Mouse (Mus musculus): Measurements from ENCODE around the gene Rnls. TPM values are rescaled to one million over a fixed set of nuclear protein-coding genes. Genes with fewer than 3 reads are reported as not detected.

Rnls gene
- polyA plus RNA-seq, 1 experiment from 2014 or later: 7.7 TPM

DNA sequence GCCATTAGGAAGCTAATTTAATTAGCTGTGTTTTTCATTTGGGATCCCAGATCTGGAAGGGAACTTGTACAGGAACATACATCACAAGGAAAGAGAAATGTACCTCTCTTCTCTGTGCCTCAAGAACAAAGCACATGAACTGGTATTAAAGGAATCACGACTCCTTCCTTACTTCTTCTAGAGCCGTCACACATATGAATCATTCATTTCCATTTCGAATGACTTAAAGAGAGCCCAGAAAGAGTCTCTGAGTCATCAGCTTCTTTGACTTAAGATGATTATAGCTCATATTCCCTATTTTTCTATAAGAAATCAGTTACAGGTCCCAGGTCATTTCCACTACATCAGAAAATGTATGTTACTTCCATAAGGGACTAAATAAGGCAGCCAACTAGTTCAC lies 159.2 kb downstream of the Rnls start:
- Histone ChIP-seq H3K27me3 (replicated peaks; ENCODE audit: control insufficient read depth, insufficient read depth, low read length) (no peaks in the 10 kb centered on the region), H3K4me2 (ENCODE audit: low read depth, low read length) (no peak overlapping the region), H3K9me3 (ENCODE audit: control insufficient read depth, low read length) (no peaks in the 10 kb centered on the region), H3K4me1 (ENCODE audit: control insufficient read depth, insufficient read depth, low read length) (no peaks in the 10 kb centered on the region), H3K4me3 (ENCODE audit: low read length) (no peak overlapping the region), H3K9ac (ENCODE audit: low read depth, low read length) (no peak overlapping the region), H3K27ac (ENCODE audit: low read length) (no peak overlapping the region), H3K36me3 (ENCODE audit: control insufficient read depth, insufficient read depth, low read length) (no peaks in the 10 kb centered on the region)
- ATAC-seq: no peak
- WGBS: 87% methylated on average over 3 of the region's 3 CpGs

DNA sequence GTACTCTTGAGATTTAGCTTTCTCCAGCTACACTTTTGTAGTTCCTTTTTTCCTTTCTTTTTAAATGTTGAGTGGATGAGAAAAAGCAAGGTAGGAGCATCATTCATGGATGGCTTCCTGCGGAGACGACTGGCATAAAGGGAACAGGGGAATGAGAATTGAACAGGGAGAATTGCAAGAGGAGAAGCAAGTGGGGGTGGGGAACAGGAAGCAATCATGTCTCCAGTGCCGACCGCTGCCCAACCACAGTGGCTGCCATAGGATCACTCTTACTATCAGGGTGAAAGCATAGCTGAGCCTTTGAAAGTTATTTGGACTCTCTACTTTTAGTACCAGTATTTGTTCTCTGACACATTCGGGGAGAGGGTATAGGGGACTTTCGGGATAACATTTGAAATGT lies 160.8 kb downstream of the Rnls start:
- H3K4me2 ChIP-seq (ENCODE audit: low read depth, low read length): no peak overlapping the region
- H3K27me3 ChIP-seq (replicated peaks; ENCODE audit: control insufficient read depth, insufficient read depth, low read length): no peaks in the 10 kb centered on the region
- H3K9ac ChIP-seq (ENCODE audit: low read depth, low read length): no peak overlapping the region
- WGBS: 62% methylated on average over 6 of the region's 6 CpGs
- H3K4me1 ChIP-seq (ENCODE audit: control insufficient read depth, insufficient read depth, low read length): no peaks in the 10 kb centered on the region
- no peaks in the 10 kb centered on the region for H3K9me3 ChIP-seq (ENCODE audit: control insufficient read depth, low read length)
- ATAC-seq: no peak
- H3K4me3 ChIP-seq (ENCODE audit: low read length): no peak overlapping the region
- H3K36me3 ChIP-seq (ENCODE audit: control insufficient read depth, insufficient read depth, low read length): no peaks in the 10 kb centered on the region
- H3K27ac ChIP-seq (ENCODE audit: low read length): no peak overlapping the region

DNA sequence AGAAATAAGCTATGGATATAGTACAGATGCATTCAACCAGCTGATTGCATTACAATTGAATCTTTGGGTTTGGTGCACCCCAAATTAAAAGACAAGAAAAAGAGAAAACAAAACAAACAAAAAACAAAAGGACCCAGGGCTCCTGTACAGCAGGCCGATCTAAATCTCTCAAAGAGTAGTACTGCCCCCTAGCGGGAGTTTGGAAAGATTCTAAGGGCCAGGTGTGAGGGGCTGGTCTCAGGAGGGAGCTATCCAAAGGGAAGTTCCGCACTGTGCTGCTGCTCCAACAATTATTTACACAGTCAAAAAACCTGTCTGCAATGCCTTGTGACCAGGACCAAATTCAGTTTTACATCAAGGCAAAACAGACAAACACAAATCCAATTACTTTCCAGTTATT lies 165.1 kb downstream of the Rnls start:
- H3K9ac ChIP-seq (ENCODE audit: low read depth, low read length): no peak overlapping the region
- no peak overlapping the region for H3K4me2 ChIP-seq (ENCODE audit: low read depth, low read length)
- no peaks in the 10 kb centered on the region for H3K9me3 ChIP-seq (ENCODE audit: control insufficient read depth, low read length)
- no peak overlapping the region for H3K4me3 ChIP-seq (ENCODE audit: low read length)
- peak; percentile 80 for ATAC-seq
- H3K27me3 ChIP-seq (replicated peaks; ENCODE audit: control insufficient read depth, insufficient read depth, low read length): no peaks in the 10 kb centered on the region
- H3K27ac ChIP-seq (ENCODE audit: low read length): no peak overlapping the region
- WGBS: 4% methylated on average over 3 of the region's 3 CpGs
- H3K4me1 ChIP-seq (ENCODE audit: control insufficient read depth, insufficient read depth, low read length): peaks cover 21% of the 10 kb centered on the region
- H3K36me3 ChIP-seq (ENCODE audit: control insufficient read depth, insufficient read depth, low read length): no peaks in the 10 kb centered on the region

DNA sequence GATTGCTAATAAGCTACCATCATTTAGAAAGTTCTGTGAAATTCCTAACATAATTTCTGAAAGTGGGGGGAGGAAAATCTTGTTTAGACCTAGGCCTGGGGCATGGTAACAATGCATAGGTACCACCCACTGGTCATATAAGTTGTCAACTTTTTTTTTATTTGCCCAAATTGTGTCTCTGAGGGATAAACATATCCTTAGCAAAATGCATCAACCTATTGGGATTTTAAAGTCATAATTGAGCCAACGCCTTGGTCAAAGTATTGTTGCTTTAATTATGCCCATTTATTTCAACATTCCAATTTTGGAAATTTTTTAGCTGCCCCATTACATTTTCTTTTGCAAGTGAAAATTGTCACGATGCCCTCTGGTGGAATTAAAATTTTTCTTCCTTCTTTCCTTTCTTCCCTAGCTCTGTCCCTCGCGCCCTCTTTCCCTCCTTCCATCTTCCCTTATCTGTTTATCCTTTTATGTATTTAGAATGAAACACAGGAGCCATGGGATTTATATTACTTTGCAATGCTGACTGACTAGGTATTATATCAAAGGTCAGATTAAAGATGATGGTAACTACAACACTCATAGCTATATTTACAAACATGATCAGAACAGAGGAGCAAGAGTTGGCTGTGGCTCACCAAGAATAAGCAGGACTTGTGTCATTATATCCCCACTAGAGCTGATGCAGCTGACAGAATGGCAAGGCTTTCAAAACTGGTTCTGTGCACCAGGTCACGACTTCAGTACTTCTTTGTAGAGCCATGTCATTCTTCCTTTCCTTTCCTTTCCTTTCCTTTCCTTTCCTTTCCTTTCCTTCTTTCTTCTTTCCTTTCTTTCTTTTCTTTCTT lies 166.0 kb downstream of the Rnls start:
- Histone ChIP-seq H3K4me1 (ENCODE audit: control insufficient read depth, insufficient read depth, low read length) (peaks cover 21% of the 10 kb centered on the region), H3K9ac (ENCODE audit: low read depth, low read length) (no peak overlapping the region), H3K27ac (ENCODE audit: low read length) (no peak overlapping the region), H3K27me3 (replicated peaks; ENCODE audit: control insufficient read depth, insufficient read depth, low read length) (no peaks in the 10 kb centered on the region), H3K4me2 (ENCODE audit: low read depth, low read length) (no peak overlapping the region), H3K9me3 (ENCODE audit: control insufficient read depth, low read length) (no peaks in the 10 kb centered on the region), H3K36me3 (ENCODE audit: control insufficient read depth, insufficient read depth, low read length) (no peaks in the 10 kb centered on the region), H3K4me3 (ENCODE audit: low read length) (no peak overlapping the region)
- WGBS: 70% methylated on average over 5 of the region's 5 CpGs
- ATAC-seq: no peak

DNA sequence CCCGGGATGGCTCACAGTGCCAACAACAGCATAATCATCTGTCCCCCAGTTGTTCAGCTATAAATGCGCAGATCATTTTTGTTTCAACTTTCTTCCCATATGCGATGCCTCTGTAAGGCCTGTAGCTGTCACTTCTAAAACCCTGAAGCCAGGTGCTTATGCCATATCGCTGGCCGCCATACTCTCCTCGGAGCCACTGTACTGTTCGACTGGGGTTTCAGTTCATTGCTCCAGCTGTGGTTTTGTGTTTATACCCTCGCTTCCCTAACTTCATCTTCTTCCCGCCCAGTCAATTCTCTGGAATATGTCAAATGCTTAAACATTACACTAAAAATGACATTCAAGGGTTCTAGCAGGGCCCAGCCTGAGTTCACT lies 167.1 kb downstream of the Rnls start:
- H3K9ac ChIP-seq (ENCODE audit: low read depth, low read length): no peak overlapping the region
- H3K4me2 ChIP-seq (ENCODE audit: low read depth, low read length): no peak overlapping the region
- H3K36me3 ChIP-seq (ENCODE audit: control insufficient read depth, insufficient read depth, low read length): no peaks in the 10 kb centered on the region
- peaks cover 21% of the 10 kb centered on the region for H3K4me1 ChIP-seq (ENCODE audit: control insufficient read depth, insufficient read depth, low read length)
- no peak overlapping the region for H3K27ac ChIP-seq (ENCODE audit: low read length)
- H3K27me3 ChIP-seq (replicated peaks; ENCODE audit: control insufficient read depth, insufficient read depth, low read length): no peaks in the 10 kb centered on the region
- H3K9me3 ChIP-seq (ENCODE audit: control insufficient read depth, low read length): no peaks in the 10 kb centered on the region
- H3K4me3 ChIP-seq (ENCODE audit: low read length): no peak overlapping the region
- ATAC-seq: no peak
- WGBS: 70% methylated on average over 9 of the region's 9 CpGs

DNA sequence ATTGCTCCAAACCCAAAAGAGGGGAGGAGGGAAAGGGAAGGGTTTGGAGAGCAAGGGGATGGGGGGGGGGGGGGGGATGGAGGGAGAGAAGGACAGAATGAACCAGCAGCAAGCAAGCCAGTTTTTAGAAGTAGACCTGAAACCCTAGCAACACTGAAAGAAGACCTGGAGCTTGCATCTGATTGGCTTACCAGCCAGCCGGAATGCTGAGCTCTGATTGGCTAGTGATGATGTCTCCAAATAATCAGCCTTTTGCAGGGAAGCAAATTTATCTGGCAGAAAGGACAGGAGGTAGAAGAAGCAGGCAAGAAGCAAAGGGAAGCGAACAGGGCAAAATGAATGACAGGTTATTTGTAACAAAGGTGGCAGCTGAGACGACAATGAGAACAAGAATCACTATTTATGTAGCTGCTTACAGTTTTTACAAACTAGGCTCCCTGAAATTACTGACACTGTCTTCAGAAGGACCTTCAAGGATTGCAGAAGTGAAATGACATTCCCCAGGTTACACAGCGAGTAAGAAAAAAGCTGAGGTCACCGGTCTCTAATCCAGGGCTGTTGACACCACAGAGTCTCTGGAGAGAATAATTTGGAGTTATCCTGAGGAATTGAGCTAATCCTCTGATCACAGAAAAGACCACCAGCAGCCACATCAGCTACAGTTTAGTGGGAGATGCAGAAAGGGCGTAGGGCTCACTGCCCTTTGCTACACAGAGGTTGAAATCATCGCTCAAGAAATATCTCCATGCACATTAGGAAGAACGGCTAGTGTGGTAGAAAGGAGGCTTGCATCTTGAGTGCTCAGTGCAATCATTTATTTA lies 167.7 kb downstream of the Rnls start:
- 0 out of 2 replicates have a peak overlapping the region, but pooled peaks have one; percentile 31 for H3K27ac ChIP-seq (ENCODE audit: low read length)
- H3K9ac ChIP-seq (ENCODE audit: low read depth, low read length): no peak overlapping the region
- 56% methylated on average over 8 of the region's 8 CpGs for WGBS
- 0 out of 2 replicates have a peak, but pooled peaks have one; percentile 19 for ATAC-seq
- no peak overlapping the region for H3K4me2 ChIP-seq (ENCODE audit: low read depth, low read length)
- H3K4me3 ChIP-seq (ENCODE audit: low read length): no peak overlapping the region
- H3K36me3 ChIP-seq (ENCODE audit: control insufficient read depth, insufficient read depth, low read length): no peaks in the 10 kb centered on the region
- H3K9me3 ChIP-seq (ENCODE audit: control insufficient read depth, low read length): no peaks in the 10 kb centered on the region
- H3K27me3 ChIP-seq (replicated peaks; ENCODE audit: control insufficient read depth, insufficient read depth, low read length): no peaks in the 10 kb centered on the region
- peaks cover 21% of the 10 kb centered on the region for H3K4me1 ChIP-seq (ENCODE audit: control insufficient read depth, insufficient read depth, low read length)

DNA sequence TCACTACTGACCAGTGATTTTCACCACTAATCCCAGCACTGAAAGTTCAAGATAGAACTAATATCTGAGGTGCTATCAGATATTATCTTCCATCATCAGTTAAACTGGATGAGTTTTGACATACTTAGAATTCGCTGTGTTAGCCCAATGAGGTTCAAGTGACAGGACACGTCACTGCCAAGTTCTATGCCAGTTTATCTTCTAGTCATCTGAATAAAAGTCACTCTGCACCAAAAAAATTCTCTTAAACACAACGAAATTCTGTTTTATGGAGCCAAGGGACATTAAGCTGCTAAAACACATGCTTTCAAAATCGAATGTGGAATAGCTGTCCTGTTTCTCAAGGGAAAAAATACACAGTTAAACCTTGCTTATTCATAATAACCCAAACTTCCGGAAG lies 168.3 kb downstream of the Rnls start:
- H3K4me3 ChIP-seq (ENCODE audit: low read length): no peak overlapping the region
- 50% methylated on average over 5 of the region's 5 CpGs for WGBS
- H3K4me1 ChIP-seq (ENCODE audit: control insufficient read depth, insufficient read depth, low read length): peaks cover 21% of the 10 kb centered on the region
- no peaks in the 10 kb centered on the region for H3K9me3 ChIP-seq (ENCODE audit: control insufficient read depth, low read length)
- peak overlapping the region; percentile 40; the same call in 1 of the 2 replicates for H3K27ac ChIP-seq (ENCODE audit: low read length)
- no peak for ATAC-seq
- H3K9ac ChIP-seq (ENCODE audit: low read depth, low read length): no peak overlapping the region
- no peaks in the 10 kb centered on the region for H3K36me3 ChIP-seq (ENCODE audit: control insufficient read depth, insufficient read depth, low read length)
- no peak overlapping the region for H3K4me2 ChIP-seq (ENCODE audit: low read depth, low read length)
- H3K27me3 ChIP-seq (replicated peaks; ENCODE audit: control insufficient read depth, insufficient read depth, low read length): no peaks in the 10 kb centered on the region

DNA sequence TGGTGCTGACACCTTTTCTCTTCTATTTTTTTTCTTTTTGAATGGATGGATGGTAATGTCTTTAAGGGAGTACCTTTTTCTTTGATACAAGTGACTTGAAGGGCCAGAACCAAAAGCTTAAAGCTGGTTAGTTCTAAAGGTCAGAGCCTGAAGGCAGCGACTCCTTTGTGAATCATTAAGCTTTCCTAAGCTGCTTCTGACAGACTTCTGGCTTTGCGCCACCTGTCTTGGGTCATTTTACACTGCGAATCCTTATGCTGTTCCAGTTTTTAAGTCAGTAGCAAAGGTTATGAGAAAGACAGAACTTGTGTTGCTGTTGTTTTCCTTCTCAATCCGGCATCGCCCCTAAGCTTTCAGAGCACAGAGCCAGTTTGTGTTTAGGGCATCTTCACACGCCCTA lies 168.8 kb downstream of the Rnls start:
- H3K27me3 ChIP-seq (replicated peaks; ENCODE audit: control insufficient read depth, insufficient read depth, low read length): no peaks in the 10 kb centered on the region
- H3K27ac ChIP-seq (ENCODE audit: low read length): peak overlapping the region; percentile 40; the same call in 1 of the 2 replicates
- no peak overlapping the region for H3K9ac ChIP-seq (ENCODE audit: low read depth, low read length)
- WGBS: 42% methylated on average over 6 of the region's 6 CpGs
- no peaks in the 10 kb centered on the region for H3K36me3 ChIP-seq (ENCODE audit: control insufficient read depth, insufficient read depth, low read length)
- peaks cover 21% of the 10 kb centered on the region for H3K4me1 ChIP-seq (ENCODE audit: control insufficient read depth, insufficient read depth, low read length)
- ATAC-seq: peak; percentile 77
- no peaks in the 10 kb centered on the region for H3K9me3 ChIP-seq (ENCODE audit: control insufficient read depth, low read length)
- H3K4me2 ChIP-seq (ENCODE audit: low read depth, low read length): no peak overlapping the region
- H3K4me3 ChIP-seq (ENCODE audit: low read length): no peak overlapping the region

DNA sequence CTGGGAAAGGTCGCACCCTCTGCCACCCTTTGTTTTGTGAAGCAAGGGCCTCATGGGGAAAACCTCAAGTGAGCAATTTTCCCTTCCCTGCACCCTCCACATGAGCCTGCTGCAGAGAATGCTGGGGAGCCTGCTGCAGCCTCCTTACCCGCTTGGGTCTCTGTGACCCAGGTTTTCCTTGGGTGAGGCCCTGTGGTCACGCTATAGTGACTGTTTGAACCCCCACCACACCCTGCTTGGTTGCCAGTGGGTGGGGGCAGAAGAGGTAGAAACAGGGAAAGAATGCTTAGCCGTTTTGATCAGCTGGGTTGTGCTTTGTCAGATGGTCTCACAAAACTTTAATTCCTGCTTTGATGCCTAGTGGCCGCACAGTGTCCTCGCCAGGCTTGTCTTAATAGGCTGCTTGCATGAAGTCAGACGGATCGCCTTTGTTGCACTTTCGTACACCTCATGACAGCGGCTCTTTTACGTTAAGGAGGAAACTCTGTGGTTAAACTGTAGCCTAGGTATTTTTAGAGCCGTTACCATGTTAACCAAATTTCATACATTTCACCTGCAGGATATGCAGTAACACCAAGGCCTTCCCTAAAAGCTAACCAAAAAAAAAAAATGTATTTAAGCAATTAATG lies 169.4 kb downstream of the Rnls start:
- peak; percentile 67 for ATAC-seq
- no peaks in the 10 kb centered on the region for H3K9me3 ChIP-seq (ENCODE audit: control insufficient read depth, low read length)

More for the DNA sequence above, 169.4 kb downstream of the Rnls start:
- H3K36me3 ChIP-seq (ENCODE audit: control insufficient read depth, insufficient read depth, low read length): no peaks in the 10 kb centered on the region
- 60% methylated on average over 12 of the region's 12 CpGs for WGBS
- H3K4me3 ChIP-seq (ENCODE audit: low read length): no peak overlapping the region
- H3K4me2 ChIP-seq (ENCODE audit: low read depth, low read length): peak overlapping the region; percentile 24; the same call in 1 of the 2 replicates
- H3K9ac ChIP-seq (ENCODE audit: low read depth, low read length): 0 out of 2 replicates have a peak overlapping the region, but pooled peaks have one; percentile 30
- peaks cover 21% of the 10 kb centered on the region for H3K4me1 ChIP-seq (ENCODE audit: control insufficient read depth, insufficient read depth, low read length)
- H3K27ac ChIP-seq (ENCODE audit: low read length): 0 out of 2 replicates have a peak overlapping the region, but pooled peaks have one; percentile 31
- H3K27me3 ChIP-seq (replicated peaks; ENCODE audit: control insufficient read depth, insufficient read depth, low read length): no peaks in the 10 kb centered on the region
